Mouse (Mus musculus) E14TG2a.4 (cell line): ENCODE results near the gene Luc7l3.
A peak's percentile ranks its signal among the peaks of the same experiment; 100 is the strongest.

ENCODE experiments used
- H3K27me3 ChIP-seq: 2 replicates; pipeline ENCODE4 v1.6.1; 2014; ENCODE audit warnings: low read length, control low read depth; ENCODE audit not compliant: insufficient read depth
- H3K36me3 ChIP-seq: 2 replicates; pipeline ENCODE4 v1.6.1; 2014; ENCODE audit warnings: low read length, control low read depth; ENCODE audit not compliant: insufficient read depth
- H3K4me1 ChIP-seq: replicated peaks from 2 replicates; pipeline ENCODE4 v1.6.1; 2014; ENCODE audit warnings: low read depth, low read length, control low read depth
- H3K4me3 ChIP-seq: replicated peaks from 2 replicates; pipeline ENCODE4 v1.5.1; 2014; ENCODE audit warnings: mild to moderate bottlenecking, low read length
- H3K9me3 ChIP-seq: 2 replicates; pipeline ENCODE4 v1.6.1; 2014; ENCODE audit warnings: low read length, control low read depth
- CTCF ChIP-seq: conservative IDR thresholded peaks from 2 replicates; pipeline ENCODE4 v1.5.1; 2014; ENCODE audit warnings: low read length
- NANOG ChIP-seq: IDR thresholded peaks from 2 replicates; pipeline ENCODE4 v1.6.1; 2014; ENCODE audit warnings: borderline replicate concordance, low read length, mixed read lengths
- POU5F1 ChIP-seq: IDR thresholded peaks from 2 replicates; pipeline ENCODE4 v1.6.1; 2014; ENCODE audit warnings: low read length, borderline replicate concordance

The Luc7l3 gene

DNA sequence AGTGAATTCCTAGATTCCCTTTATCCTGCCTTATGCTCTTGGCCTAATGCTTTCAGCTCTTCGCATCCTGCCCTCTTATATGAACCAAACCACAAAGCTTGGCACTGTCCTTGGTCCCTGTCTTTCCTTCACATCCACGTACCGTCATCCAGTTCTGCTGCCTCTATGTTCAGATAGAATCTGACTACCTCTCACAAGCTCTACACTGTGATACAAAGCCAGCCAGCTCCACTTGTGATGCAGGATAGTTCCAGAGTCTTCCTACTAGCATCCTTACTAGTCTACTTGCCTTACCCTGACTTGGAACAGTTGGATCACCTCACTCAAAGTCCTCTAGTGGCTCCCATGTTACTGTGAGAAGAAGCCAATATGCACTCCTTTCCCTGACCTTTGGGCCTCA is 8.4 kb upstream of the Luc7l3 start:
- Histone ChIP-seq H3K4me1 (peaks cover 38% of the 10 kb centered on the region), H3K9me3 (no peaks in the 10 kb centered on the region), H3K36me3 (peaks cover 18% of the 10 kb centered on the region), H3K4me3 (no peak overlapping the region), H3K27me3 (no peaks in the 10 kb centered on the region)
- TF ChIP-seq CTCF (no peak), NANOG (no peak), POU5F1 (no peak)

DNA sequence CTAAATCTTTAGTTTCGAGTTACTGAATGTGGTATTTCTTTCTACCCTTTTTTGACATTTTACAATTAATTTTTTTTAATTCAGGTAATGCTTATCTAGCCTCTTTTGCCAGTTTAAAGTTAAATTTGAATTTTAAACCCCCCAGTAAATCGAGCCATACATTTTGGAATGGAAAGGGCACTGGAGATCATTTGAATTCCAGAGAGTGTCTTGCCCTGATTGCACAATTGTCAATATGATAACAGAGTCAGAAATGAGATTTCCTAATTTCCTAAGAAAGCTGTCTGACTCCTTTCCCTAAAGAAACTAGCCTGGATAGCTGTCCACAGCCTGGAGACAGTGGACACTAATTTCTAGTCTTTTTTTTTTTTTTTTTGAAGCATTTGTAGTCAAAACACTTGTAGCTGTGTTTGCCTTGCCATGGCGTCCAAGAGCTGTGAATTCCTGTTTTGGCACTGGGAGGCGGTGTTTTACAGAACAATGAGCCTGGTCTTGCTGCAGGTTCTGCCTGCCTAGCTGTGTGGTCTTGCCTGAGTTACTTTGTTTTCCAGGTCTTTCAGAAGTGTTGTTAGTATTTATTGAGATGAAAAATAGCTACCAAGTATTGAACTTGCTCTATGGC is 7.6 kb upstream of the Luc7l3 start:
- no peaks in the 10 kb centered on the region for H3K27me3 ChIP-seq
- no peak for TF ChIP-seq POU5F1
- TF ChIP-seq NANOG = no peak
- peak; percentile 13; the same call in 1 of the 2 replicates for TF ChIP-seq CTCF
- H3K9me3 ChIP-seq = no peaks in the 10 kb centered on the region
- peaks cover 36% of the 10 kb centered on the region for H3K4me1 ChIP-seq
- H3K4me3 ChIP-seq = peak overlapping the region; percentile 88
- H3K36me3 ChIP-seq = peaks cover 11% of the 10 kb centered on the region

DNA sequence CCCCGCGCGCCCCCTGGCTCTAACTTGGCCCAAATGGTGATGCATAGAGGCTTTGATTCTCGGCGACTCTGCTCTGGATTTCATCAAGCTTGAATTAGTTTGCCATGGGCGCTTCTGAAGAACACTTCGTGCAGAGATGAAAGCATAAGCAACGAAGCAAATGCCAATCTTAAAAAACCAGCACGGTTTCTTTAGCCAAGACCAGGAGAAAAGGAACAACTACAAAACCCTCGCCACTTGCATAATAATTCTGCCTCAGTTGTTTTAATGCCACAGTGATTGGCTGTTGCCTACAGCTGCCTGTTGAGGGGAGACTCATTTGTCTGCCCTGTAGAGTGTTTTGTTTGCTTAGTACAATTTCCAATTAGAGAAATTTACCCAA is 6.8 kb upstream of the Luc7l3 start:
- Histone ChIP-seq H3K36me3 (peaks cover 5% of the 10 kb centered on the region), H3K9me3 (no peaks in the 10 kb centered on the region)
- TF ChIP-seq NANOG = no peak

DNA sequence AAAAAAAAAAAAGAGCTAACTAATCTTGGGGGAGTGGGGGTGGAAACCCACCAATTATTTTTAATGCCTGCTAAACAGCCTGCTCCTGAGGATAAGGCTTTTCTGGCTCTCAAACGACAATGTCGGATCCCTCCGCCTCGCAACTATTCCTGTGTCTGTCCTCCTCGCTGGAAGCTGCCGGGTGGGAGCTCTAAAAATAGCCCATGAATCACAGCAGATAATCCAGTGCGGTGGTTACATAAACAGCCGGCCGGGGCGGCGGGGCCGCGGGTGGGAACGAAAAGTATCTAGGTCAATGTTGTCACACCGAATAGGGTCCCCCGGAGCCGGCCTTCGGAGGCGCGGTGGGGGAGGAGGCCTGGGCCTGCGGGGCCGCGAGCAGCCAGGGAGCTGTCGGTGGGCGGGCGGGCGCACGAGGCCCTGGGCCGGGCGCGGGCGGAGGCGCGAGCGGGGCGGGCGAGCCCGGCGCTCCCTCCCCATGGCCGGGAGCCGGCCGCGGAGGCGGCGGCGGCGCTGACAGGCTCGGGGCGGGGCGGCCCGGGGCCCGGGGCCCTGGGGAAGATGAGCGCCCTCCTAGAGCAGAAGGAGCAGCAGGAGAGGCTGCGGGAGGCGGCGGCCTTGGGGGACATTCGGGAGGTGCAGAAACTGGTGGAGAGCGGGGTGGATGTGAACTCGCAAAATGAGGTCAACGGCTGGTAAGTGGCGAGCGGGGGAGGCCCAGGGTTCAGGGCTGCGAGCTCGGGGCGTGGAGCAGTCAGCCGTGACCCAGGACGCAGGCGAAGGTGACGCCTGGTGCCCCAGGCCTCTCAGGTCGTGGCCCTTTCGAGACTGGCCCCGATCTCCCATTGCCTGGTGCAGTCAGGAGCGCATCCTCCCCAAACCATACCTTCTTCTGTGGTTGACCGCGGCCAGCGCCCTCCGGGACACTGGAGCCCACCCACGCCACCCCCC is 6.2 kb upstream of the Luc7l3 start, which contains the start of gene Ankrd40:
Gene Ankrd40 (plus strand): TSS at position 309 of the 951 bp plus-strand sequence.
- TF ChIP-seq CTCF (no peak), NANOG (no peak), POU5F1 (no peak)
- Histone ChIP-seq H3K27me3 (no peaks in the 10 kb centered on the region), H3K36me3 (0 out of 2 replicates have a peak, but pooled peaks cover 4% of the 10 kb centered on the region), H3K9me3 (no peaks in the 10 kb centered on the region), H3K4me3 (peak within 1 kb of the TSS; percentile 88), H3K4me1 (peaks cover 35% of the 10 kb centered on the region)

More for the DNA sequence above, 6.8 kb upstream of the Luc7l3 start:
- H3K27me3 ChIP-seq = no peaks in the 10 kb centered on the region
- H3K4me3 ChIP-seq = peak overlapping the region; percentile 88
- peaks cover 32% of the 10 kb centered on the region for H3K4me1 ChIP-seq

DNA sequence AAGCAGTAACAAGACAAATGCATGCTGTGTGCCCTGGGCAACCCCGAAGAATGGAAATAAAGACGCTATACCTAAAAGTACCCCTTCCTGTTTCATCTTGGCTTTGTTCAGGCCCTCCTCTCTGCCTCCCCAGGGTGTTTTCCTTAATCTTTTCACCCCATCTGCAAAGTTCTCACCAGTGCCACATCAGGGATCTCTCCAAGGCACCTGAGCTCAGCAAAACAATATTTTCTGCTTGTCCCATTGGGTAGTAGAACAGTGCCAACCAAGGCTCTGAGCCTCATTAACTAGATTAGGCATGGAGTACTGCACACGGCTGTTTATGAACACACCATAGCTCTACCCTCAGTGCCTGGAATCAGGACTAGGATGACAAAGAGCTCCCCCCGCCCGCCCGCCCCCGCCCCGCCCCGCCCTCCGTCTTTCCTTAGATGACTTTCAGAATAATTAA is 5.2 kb upstream of the Luc7l3 start:
- peaks cover 43% of the 10 kb centered on the region for H3K4me1 ChIP-seq
- TF ChIP-seq CTCF (no peak), POU5F1 (no peak), NANOG (no peak)
- no peaks in the 10 kb centered on the region for H3K9me3 ChIP-seq
- no peaks in the 10 kb centered on the region for H3K27me3 ChIP-seq
- peak overlapping the region; percentile 41; the same call in 1 of the 2 replicates for H3K4me3 ChIP-seq
- 0 out of 2 replicates have a peak, but pooled peaks cover 4% of the 10 kb centered on the region for H3K36me3 ChIP-seq

DNA sequence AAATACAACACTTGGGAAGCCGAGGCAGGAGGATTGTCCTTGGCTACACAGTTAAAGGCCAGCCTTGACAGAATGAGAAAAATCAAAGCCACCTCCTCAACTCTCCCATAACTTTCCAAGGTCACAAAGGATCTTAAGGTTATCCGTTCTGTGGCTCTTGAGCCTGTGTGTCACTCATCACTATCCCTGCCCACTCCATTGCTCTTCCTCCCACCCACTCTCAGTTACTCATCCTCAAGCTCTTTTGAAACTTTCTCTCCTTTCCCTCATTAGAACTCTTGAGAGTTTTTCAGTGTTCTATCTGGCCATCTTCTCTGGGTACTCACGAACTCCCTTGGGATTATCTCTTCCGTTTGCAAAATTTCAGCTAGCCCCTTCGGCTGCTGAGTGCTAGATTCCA is 2.8 kb upstream of the Luc7l3 start:
- no peaks in the 10 kb centered on the region for H3K27me3 ChIP-seq
- H3K36me3 ChIP-seq = 0 out of 2 replicates have a peak, but pooled peaks cover 4% of the 10 kb centered on the region
- no peaks in the 10 kb centered on the region for H3K9me3 ChIP-seq
- no peak overlapping the region for H3K4me3 ChIP-seq
- no peak for TF ChIP-seq POU5F1
- no peak for TF ChIP-seq CTCF
- no peak for TF ChIP-seq NANOG
- H3K4me1 ChIP-seq = peaks cover 46% of the 10 kb centered on the region

DNA sequence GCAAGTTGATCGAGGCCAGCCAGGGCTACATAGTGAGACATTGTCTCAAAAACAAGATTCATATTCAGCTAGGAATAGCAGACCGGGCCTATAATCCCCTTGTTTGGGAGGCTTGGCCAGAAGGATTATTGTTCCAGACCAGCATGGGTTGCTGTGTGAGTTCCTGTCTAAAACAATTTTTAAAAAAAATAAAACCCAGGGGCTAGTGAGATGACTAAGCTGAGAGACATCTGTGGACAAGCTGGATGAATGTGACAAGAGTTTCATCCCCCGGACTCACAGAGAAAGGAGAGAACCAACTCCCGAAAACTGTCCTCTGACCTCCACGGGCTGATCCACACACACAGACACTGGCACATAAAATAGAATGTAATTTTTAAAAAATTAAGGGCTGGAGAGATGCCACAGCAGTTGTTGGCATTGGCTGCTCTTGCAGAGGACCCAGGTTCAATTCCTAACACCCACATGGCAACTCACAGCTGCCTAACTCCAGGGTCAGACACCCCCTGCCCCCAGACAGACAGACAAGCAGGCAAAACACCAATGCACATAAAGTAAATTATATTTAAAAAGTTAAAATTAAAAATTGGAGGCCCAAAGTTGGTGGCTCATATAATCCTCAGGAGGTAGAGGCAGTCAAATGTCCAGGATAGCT is 1.6 kb upstream of the Luc7l3 start:
- peaks cover 48% of the 10 kb centered on the region for H3K4me1 ChIP-seq
- H3K4me3 ChIP-seq = no peak overlapping the region
- H3K36me3 ChIP-seq = peaks cover 17% of the 10 kb centered on the region; the same call in 1 of the 2 replicates
- no peak for TF ChIP-seq NANOG
- TF ChIP-seq CTCF = no peak
- TF ChIP-seq POU5F1 = no peak
- no peaks in the 10 kb centered on the region for H3K27me3 ChIP-seq
- no peaks in the 10 kb centered on the region for H3K9me3 ChIP-seq

DNA sequence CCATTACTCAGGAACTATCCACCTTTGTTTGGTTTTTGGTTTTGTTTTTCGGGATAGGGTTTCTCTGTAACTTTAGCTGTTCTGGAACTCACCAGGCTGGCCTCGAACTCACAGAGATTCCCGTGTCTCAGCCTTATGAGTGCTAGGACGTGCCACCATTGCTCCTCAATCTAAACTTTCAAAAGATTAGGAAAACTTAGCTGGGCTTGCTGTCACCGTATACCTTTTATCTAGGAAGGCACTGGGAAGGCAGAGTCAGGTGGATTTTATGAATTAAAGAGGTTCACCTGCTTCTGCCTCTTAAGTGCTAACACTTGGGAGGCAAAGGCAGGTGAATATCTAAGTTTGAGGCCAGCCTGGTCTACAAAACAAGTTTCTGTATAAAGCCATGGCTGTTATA is 848 bp upstream of the Luc7l3 start:
- Histone ChIP-seq H3K36me3 (peaks cover 23% of the 10 kb centered on the region; the same call in 1 of the 2 replicates), H3K9me3 (no peaks in the 10 kb centered on the region), H3K4me3 (peak overlapping the region; percentile 99), H3K27me3 (no peaks in the 10 kb centered on the region), H3K4me1 (peaks cover 55% of the 10 kb centered on the region)
- no peak for TF ChIP-seq NANOG
- no peak for TF ChIP-seq POU5F1
- TF ChIP-seq CTCF = no peak
